Mouse (Mus musculus) forebrain, postnatal 0 days (tissue): ENCODE data around the gene Afg3l1. TPM values are rescaled to one million over a fixed set of nuclear protein-coding genes. Genes with fewer than 3 reads are reported as not detected.

Source experiments
- ATAC-seq: fragments of 200-750 bp; cut with Nextera tagmentation; 2 replicates; pipeline ENCODE4 v1.8.0; 2017; ENCODE audit warnings: mild to moderate bottlenecking, moderate library complexity
- DNase-seq: peaks from one replicate; pipeline ENCODE4 v3.0.0-alpha.2; 2015
- H3K27ac ChIP-seq: fragments of 300-500 bp; sonication (generic); 2 replicates; pipeline ENCODE4 v1.5.1; 2014; ENCODE audit warnings: low read depth, mild to moderate bottlenecking, antibody characterized with exemption, low read length, moderate library complexity, mixed read lengths
- H3K27me3 ChIP-seq: fragments of 300-500 bp; sonication (generic); 2 replicates; pipeline ENCODE4 v1.6.1; 2014; ENCODE audit warnings: mild to moderate bottlenecking, low read length, mixed read lengths; ENCODE audit not compliant: insufficient read depth
- H3K36me3 ChIP-seq: fragments of 300-500 bp; sonication (generic); 2 replicates; pipeline ENCODE4 v1.6.1; 2014; ENCODE audit warnings: mild to moderate bottlenecking, moderate library complexity; ENCODE audit not compliant: insufficient read depth
- H3K4me1 ChIP-seq: fragments of 300-500 bp; sonication (generic); 2 replicates; pipeline ENCODE4 v1.6.1; 2014; ENCODE audit warnings: antibody characterized with exemption; ENCODE audit not compliant: insufficient read depth
- H3K4me2 ChIP-seq: fragments of 300-500 bp; sonication (generic); 2 replicates; pipeline ENCODE4 v1.6.1; 2014; ENCODE audit warnings: low read depth, mild to moderate bottlenecking, moderate library complexity
- H3K4me3 ChIP-seq: fragments of 300-500 bp; sonication (generic); 2 replicates; pipeline ENCODE4 v1.5.1; 2014; ENCODE audit warnings: low read depth, low read length, mixed read lengths
- H3K9ac ChIP-seq: fragments of 300-500 bp; sonication (generic); 2 replicates; pipeline ENCODE4 v1.6.1; 2014; ENCODE audit warnings: mild to moderate bottlenecking
- H3K9me3 ChIP-seq: fragments of 300-500 bp; sonication (generic); 2 replicates; pipeline ENCODE4 v1.6.1; 2016; ENCODE audit warnings: low read length
- CTCF ChIP-seq: sonication (generic); IDR thresholded peaks from 2 replicates; pipeline ENCODE4 v1.5.1; 2016; ENCODE audit warnings: antibody characterized with exemption, control low read depth, low read depth
- WGBS: fragments of 180-500 bp; shearing (Covaris S2); extraction: QIAGEN DNeasy Blood & Tissue Kit; methylation state at CpG from one replicate; pipeline ENCODE4 v1.1.7; 2014; 5-methylcytosine and 5-hydroxymethylcytosine counted together
- polyA plus RNA-seq: library from polyadenylated mRNA; unstranded; fragments of >200 nt; fragmentation: Nextera tagmentation; extraction: Ambion mirVana; gene quantifications from 2 replicates; pipeline ENCODE4 v1.2.1, GENCODE M21; 2015
- total RNA-seq: library from RNA; depleted of rRNA; stranded (reverse); fragments of >200 nt; gene quantifications from 2 replicates; pipeline ENCODE4 v1.2.3, GENCODE M21; 2014

Gene Afg3l1
- total and polyA plus RNA-seq, 2 experiments from 2014 or later: 20.1 to 40.7 TPM

DNA sequence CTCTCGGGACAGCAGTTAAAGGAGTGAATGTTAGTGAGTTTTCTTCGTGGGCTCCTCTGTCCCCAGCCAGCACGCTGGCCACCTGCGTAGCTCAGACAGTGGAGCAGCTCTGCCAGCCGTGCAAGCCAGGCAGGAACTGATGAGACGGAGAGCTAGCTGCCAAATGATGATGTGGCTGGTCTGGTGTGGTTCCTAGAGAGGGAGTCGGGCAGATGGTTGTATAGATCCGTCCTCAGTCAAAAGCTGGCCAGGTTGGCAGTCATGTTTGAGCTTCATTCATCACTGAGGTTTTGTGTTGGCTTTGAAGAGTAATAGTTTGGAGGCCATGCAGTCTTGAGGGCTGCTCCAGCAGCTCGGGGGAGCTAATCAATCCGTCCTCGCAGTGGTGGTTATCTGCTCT lies 21.3 kb downstream of the Afg3l1 start:
- Histone ChIP-seq H3K4me1 (no peaks in the 10 kb centered on the region), H3K36me3 (peaks cover 82% of the 10 kb centered on the region), H3K9me3 (no peaks in the 10 kb centered on the region), H3K27ac (no peak overlapping the region), H3K4me3 (no peak overlapping the region), H3K27me3 (no peaks in the 10 kb centered on the region), H3K4me2 (no peak overlapping the region), H3K9ac (no peak overlapping the region)
- ATAC-seq (peak; percentile 50; the same call in 1 of the 2 replicates), DNase-seq (peak; percentile 45)
- no peak for TF ChIP-seq CTCF
- WGBS: 77% methylated on average over 11 of the region's 11 CpGs

GRCm38 (mm10) chr8:123499556-123499955 lies 21.9 kb downstream of the Afg3l1 start:
- no peaks in the 10 kb centered on the region for H3K9me3 ChIP-seq
- no peak for ATAC-seq
- H3K4me1 ChIP-seq: no peaks in the 10 kb centered on the region
- no peak overlapping the region for H3K4me2 ChIP-seq
- no peaks in the 10 kb centered on the region for H3K27me3 ChIP-seq
- 92% methylated on average over 11 of the region's 11 CpGs for WGBS
- TF ChIP-seq CTCF: no peak
- H3K36me3 ChIP-seq: peaks cover 82% of the 10 kb centered on the region
- H3K4me3 ChIP-seq: no peak overlapping the region
- DNase-seq: no peak
- H3K27ac ChIP-seq: no peak overlapping the region
- H3K9ac ChIP-seq: no peak overlapping the region

DNA sequence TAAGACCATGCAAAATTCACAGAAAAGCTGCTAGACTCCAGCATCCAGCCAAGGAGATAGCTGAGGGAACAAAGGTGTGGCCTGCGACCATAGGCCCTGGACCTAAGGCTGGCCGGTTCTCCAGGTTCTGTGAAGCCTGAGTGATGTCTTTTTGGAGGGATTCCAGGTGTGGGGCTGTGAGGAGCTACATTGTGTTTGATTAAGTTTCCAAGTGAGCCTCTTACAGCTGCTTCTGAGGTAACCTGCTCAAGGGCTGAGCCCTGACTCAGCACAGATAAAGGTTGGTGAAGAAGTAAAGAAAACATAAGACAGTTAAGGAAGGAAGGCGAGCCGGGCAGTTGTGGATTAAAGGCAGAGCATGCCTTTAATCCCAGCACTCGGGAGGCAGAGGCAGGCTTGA lies 24.5 kb downstream of the Afg3l1 start:
- H3K27me3 ChIP-seq: no peaks in the 10 kb centered on the region
- no peak for DNase-seq
- H3K4me2 ChIP-seq: no peak overlapping the region
- no peak overlapping the region for H3K27ac ChIP-seq
- ATAC-seq: no peak
- no peak for TF ChIP-seq CTCF
- 91% methylated on average over 5 of the region's 5 CpGs for WGBS
- no peak overlapping the region for H3K4me3 ChIP-seq
- peaks cover 83% of the 10 kb centered on the region for H3K36me3 ChIP-seq
- no peaks in the 10 kb centered on the region for H3K4me1 ChIP-seq
- H3K9ac ChIP-seq: no peak overlapping the region
- no peaks in the 10 kb centered on the region for H3K9me3 ChIP-seq

- Histone ChIP-seq H3K4me1 (no peaks in the 10 kb centered on the region), H3K4me2 (no peak overlapping the region), H3K27ac (no peak overlapping the region), H3K9me3 (no peaks in the 10 kb centered on the region), H3K9ac (no peak overlapping the region), H3K27me3 (no peaks in the 10 kb centered on the region), H3K36me3 (peaks cover 93% of the 10 kb centered on the region), H3K4me3 (no peak overlapping the region)
- DNase-seq (no peak), ATAC-seq (no peak)
- TF ChIP-seq CTCF: peak; percentile 53
- 99% methylated on average over 6 of the region's 6 CpGs for WGBS
Measured at GRCm38 (mm10) chr8:123503801-123504467, 26.2 kb downstream of the Afg3l1 start.

- H3K4me3 ChIP-seq: no peak overlapping the region
- no peak for TF ChIP-seq CTCF
- no peaks in the 10 kb centered on the region for H3K9me3 ChIP-seq
- H3K4me1 ChIP-seq: no peaks in the 10 kb centered on the region
- peak overlapping the region; percentile 29; the same call in 1 of the 2 replicates for H3K27ac ChIP-seq
- ATAC-seq (no peak), DNase-seq (no peak)
- H3K4me2 ChIP-seq: no peak overlapping the region
- 88% methylated on average over 9 of the region's 9 CpGs for WGBS
- no peak overlapping the region for H3K9ac ChIP-seq
- H3K36me3 ChIP-seq: peaks cover 98% of the 10 kb centered on the region
- H3K27me3 ChIP-seq: no peaks in the 10 kb centered on the region
Measured at GRCm38 (mm10) chr8:123504591-123505195, 27.0 kb downstream of the Afg3l1 start.

DNA sequence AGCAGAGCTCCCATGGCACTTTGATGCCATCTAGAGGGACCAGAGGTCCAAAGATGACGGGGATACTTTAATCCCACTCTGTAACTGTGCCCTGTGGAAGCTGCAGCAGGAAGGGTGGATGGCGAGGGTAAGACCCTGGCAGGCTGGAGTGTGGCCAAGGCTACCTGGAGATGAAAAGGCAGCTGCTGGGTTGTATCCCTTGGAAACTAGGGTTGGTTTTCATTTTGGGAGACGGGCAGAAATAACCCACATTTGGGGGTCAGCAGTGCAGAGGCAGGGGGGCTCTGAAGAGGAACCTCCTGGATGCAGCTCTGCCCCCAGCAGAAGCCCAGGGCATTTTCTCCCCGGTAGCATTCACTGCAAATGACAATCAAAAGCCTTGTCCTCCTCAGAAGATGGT lies 27.6 kb downstream of the Afg3l1 start:
- WGBS: 73% methylated on average over 4 of the region's 4 CpGs
- no peak overlapping the region for H3K4me2 ChIP-seq
- H3K9me3 ChIP-seq: no peaks in the 10 kb centered on the region
- no peak overlapping the region for H3K4me3 ChIP-seq
- ATAC-seq: peak; percentile 19; the same call in 1 of the 2 replicates
- H3K27ac ChIP-seq: no peak overlapping the region
- no peak for DNase-seq
- H3K27me3 ChIP-seq: no peaks in the 10 kb centered on the region
- no peak for TF ChIP-seq CTCF
- H3K4me1 ChIP-seq: no peaks in the 10 kb centered on the region
- H3K36me3 ChIP-seq: peaks cover 93% of the 10 kb centered on the region
- H3K9ac ChIP-seq: no peak overlapping the region

DNA sequence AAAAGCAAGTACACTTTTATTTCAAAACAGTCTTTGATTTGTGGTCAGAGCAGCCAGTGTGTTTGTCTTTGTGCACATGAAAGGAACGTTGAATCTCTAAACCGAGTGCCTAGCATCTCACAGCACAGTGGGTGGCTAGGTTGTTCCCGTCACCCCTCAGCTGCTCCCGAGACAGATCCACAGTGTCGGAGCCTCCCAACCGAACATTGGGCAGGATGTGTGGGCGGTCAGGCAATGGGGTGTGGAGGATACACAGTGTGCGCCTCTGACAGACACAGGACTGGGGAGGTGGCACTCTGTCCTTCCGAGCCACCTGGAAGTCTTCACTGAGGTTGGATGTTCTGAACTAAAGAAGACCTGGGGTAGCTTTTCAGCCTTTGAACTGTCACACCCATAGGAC lies 28.0 kb downstream of the Afg3l1 start:
- H3K27me3 ChIP-seq: no peaks in the 10 kb centered on the region
- no peak overlapping the region for H3K9ac ChIP-seq
- no peak overlapping the region for H3K4me2 ChIP-seq
- DNase-seq: no peak
- peaks cover 91% of the 10 kb centered on the region for H3K36me3 ChIP-seq
- no peaks in the 10 kb centered on the region for H3K4me1 ChIP-seq
- no peaks in the 10 kb centered on the region for H3K9me3 ChIP-seq
- H3K4me3 ChIP-seq: no peak overlapping the region
- WGBS: 85% methylated on average over 9 of the region's 9 CpGs
- no peak overlapping the region for H3K27ac ChIP-seq
- no peak for ATAC-seq
- no peak for TF ChIP-seq CTCF
